Mouse (Mus musculus) MEL (cell line): ENCODE measurements around the gene P2rx4.

Source experiments
- BHLHE40 ChIP-seq: IDR thresholded peaks from 2 replicates; pipeline ENCODE4 v1.6.1; 2012; ENCODE audit warnings: low read depth, mild to moderate bottlenecking, inconsistent platforms, low read length, improper control_type of control experiment, borderline replicate concordance
- CTCF ChIP-seq, 3 experiments: IDR thresholded peaks in 2 of 3; conservative IDR thresholded peaks in 1 of 3; 2 replicates each; pipeline ENCODE4 v1.5.1; 2011 to 2012; ENCODE audit warnings: low read length in 3 of 3, low read depth in 2 of 3, mild to moderate bottlenecking in 2 of 3, improper control_type of control experiment in 1 of 3, inconsistent platforms in 1 of 3, mixed read lengths in 1 of 3, moderate library complexity in 1 of 3; ENCODE audit not compliant: control insufficient read depth in 1 of 3, insufficient read depth in 1 of 3, poor library complexity in 1 of 3, severe bottlenecking in 1 of 3
- E2F4 ChIP-seq: IDR thresholded peaks from 2 replicates; pipeline ENCODE4 v1.6.1; 2011; ENCODE audit warnings: low read depth, low read length, improper control_type of control experiment, borderline replicate concordance
- EP300 ChIP-seq, 2 experiments: IDR thresholded peaks; 2 replicates each; pipeline ENCODE4 v1.6.1; 2011; ENCODE audit warnings: improper control_type of control experiment in 2 of 2, low read length in 2 of 2, low read depth in 1 of 2, mild to moderate bottlenecking in 1 of 2
- MEF2A ChIP-seq: IDR thresholded peaks from 2 replicates; pipeline ENCODE4 v1.6.1; 2014; ENCODE audit warnings: low read depth, mild to moderate bottlenecking, inconsistent platforms, low read length, improper control_type of control experiment; ENCODE audit not compliant: poor library complexity, insufficient replicate concordance, severe bottlenecking; ENCODE audit errors: extremely low read depth
- POLR2A ChIP-seq, 2 experiments: IDR thresholded peaks; 2 replicates each; pipeline ENCODE4 v1.6.1; 2011 to 2012; ENCODE audit warnings: low read length in 2 of 2, mild to moderate bottlenecking in 2 of 2, control low read depth in 1 of 2, improper control_type of control experiment in 1 of 2, low read depth in 1 of 2, moderate library complexity in 1 of 2; ENCODE audit not compliant: control insufficient read depth in 1 of 2, insufficient read depth in 1 of 2, poor library complexity in 1 of 2
- SIN3A ChIP-seq: IDR thresholded peaks from 2 replicates; pipeline ENCODE4 v1.6.1; 2012; ENCODE audit warnings: low read length, improper control_type of control experiment, inconsistent platforms
- TBP ChIP-seq: IDR thresholded peaks from 2 replicates; pipeline ENCODE4 v1.8.0; 2011; ENCODE audit warnings: low read depth, low read length, improper control_type of control experiment

- TF ChIP-seq E2F4 (no peak), EP300 (IDR thresholded peaks at IDR 0.05; ENCODE audit: low read depth in 1 of 2, low read length in 2 of 2) (no peak), MEF2A (no peak), TBP (no peak), CTCF (IDR thresholded peaks at IDR 0.05 in 2 of 3, conservative IDR thresholded peaks at IDR 0.05 in 1 of 3; ENCODE audit: control insufficient read depth in 1 of 3, insufficient read depth in 1 of 3, low read depth in 2 of 3, low read length in 3 of 3, poor library complexity in 1 of 3, severe bottlenecking in 1 of 3) (no peak), BHLHE40 (no peak), POLR2A (IDR thresholded peaks at IDR 0.05; ENCODE audit: control insufficient read depth in 1 of 2, insufficient read depth in 1 of 2, low read depth in 1 of 2, low read length in 2 of 2, poor library complexity in 1 of 2) (no peak), SIN3A (no peak)
Measured at GRCm38 (mm10) chr5:122731991-122732673, 24.8 kb downstream of the P2rx4 start.
